Mouse (Mus musculus) midbrain, postnatal 0 days (tissue): ENCODE measurements around the gene A630023A22Rik. TPM values are rescaled to one million over a fixed set of nuclear protein-coding genes. Genes with fewer than 3 reads are reported as not detected.

Source experiments
- ATAC-seq: fragments of 200-750 bp; cut with Nextera tagmentation; 2 replicates; pipeline ENCODE4 v1.8.0; 2017; ENCODE audit warnings: moderate number of reproducible peaks, mild to moderate bottlenecking, moderate TSS enrichment, moderate library complexity; ENCODE audit not compliant: low FRiP score
- DNase-seq: peaks from one replicate; pipeline ENCODE4 v3.0.0-alpha.2; 2015; ENCODE audit warnings: low spot score
- H3K27ac ChIP-seq: fragments of 300-500 bp; sonication (generic); 2 replicates; pipeline ENCODE4 v1.5.1; 2014; ENCODE audit warnings: low read depth, mild to moderate bottlenecking, low read length, mixed read lengths
- H3K27me3 ChIP-seq: fragments of 300-500 bp; sonication (generic); 2 replicates; pipeline ENCODE4 v1.6.1; 2014; ENCODE audit warnings: low read length, control low read depth, mixed read lengths; ENCODE audit not compliant: insufficient read depth
- H3K36me3 ChIP-seq: fragments of 300-500 bp; sonication (generic); 2 replicates; pipeline ENCODE4 v1.6.1; 2014; ENCODE audit warnings: low read length, control low read depth, mixed read lengths; ENCODE audit not compliant: insufficient read depth
- H3K4me1 ChIP-seq: fragments of 300-500 bp; sonication (generic); 2 replicates; pipeline ENCODE4 v1.6.1; 2014; ENCODE audit warnings: mild to moderate bottlenecking, control low read depth, antibody characterized with exemption, low read length, mixed read lengths; ENCODE audit not compliant: insufficient read depth
- H3K4me2 ChIP-seq: fragments of 300-500 bp; sonication (generic); 2 replicates; pipeline ENCODE4 v1.6.1; 2014; ENCODE audit warnings: low read depth, mild to moderate bottlenecking, low read length, mixed read lengths; ENCODE audit not compliant: poor library complexity, severe bottlenecking
- H3K4me3 ChIP-seq: fragments of 300-500 bp; sonication (generic); 2 replicates; pipeline ENCODE4 v1.5.1; 2014; ENCODE audit warnings: low read depth, mild to moderate bottlenecking, low read length, moderate library complexity
- H3K9ac ChIP-seq: fragments of 300-500 bp; sonication (generic); replicated peaks from 2 replicates; pipeline ENCODE4 v1.6.1; 2014; ENCODE audit warnings: mild to moderate bottlenecking, low read length, moderate library complexity, mixed read lengths; ENCODE audit not compliant: poor library complexity, severe bottlenecking
- H3K9me3 ChIP-seq: fragments of 300-500 bp; sonication (generic); 2 replicates; pipeline ENCODE4 v1.6.1; 2016; ENCODE audit warnings: low read length, control low read depth
- CTCF ChIP-seq: IDR thresholded peaks from 2 replicates; pipeline ENCODE4 v1.5.1; 2016; ENCODE audit warnings: antibody characterized with exemption, mild to moderate bottlenecking
- WGBS: fragments of 180-500 bp; shearing (Covaris S2); extraction: QIAGEN DNeasy Blood & Tissue Kit; methylation state at CpG from one replicate; pipeline ENCODE4 v1.1.7; 2014; 5-methylcytosine and 5-hydroxymethylcytosine counted together
- polyA plus RNA-seq: library from polyadenylated mRNA; unstranded; fragments of >200 nt; fragmentation: Nextera tagmentation; extraction: Ambion mirVana; gene quantifications from 2 replicates; pipeline ENCODE4 v1.2.1, GENCODE M21; 2015
- total RNA-seq: library from RNA; depleted of rRNA; stranded (reverse); fragments of >200 nt; gene quantifications from 2 replicates; pipeline ENCODE4 v1.2.3, GENCODE M21; 2014

Gene A630023A22Rik
- total and polyA plus RNA-seq, 2 experiments from 2014 or later = not detected

DNA sequence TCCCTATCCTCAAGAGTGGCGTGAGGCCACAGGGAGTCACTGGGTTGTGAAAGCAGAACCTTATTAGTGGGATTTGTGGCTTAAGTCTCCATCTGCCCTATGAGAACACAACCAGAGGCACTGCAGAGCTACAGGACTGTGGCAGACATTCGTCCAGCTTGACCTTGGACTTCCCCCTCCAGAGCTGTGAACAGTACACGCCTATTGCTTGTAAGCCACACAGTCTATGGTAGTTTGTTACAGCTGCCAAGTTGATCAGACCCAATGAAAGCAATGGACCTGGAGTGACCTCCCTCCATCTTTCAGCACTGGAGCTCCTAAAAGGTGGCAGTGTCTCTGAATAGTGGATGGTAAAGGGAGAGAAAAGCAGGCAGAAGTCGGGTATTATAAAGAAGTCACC, 24.3 kb downstream of the A630023A22Rik start:
- Histone ChIP-seq H3K9me3 (no peaks in the 10 kb centered on the region), H3K4me2 (no peak overlapping the region), H3K4me3 (no peak overlapping the region), H3K9ac (no peak overlapping the region), H3K27me3 (no peaks in the 10 kb centered on the region), H3K36me3 (no peaks in the 10 kb centered on the region), H3K4me1 (0 out of 2 replicates have a peak, but pooled peaks cover 2% of the 10 kb centered on the region), H3K27ac (no peak overlapping the region)
- TF ChIP-seq CTCF = no peak
- DNase-seq (no peak), ATAC-seq (no peak)
- WGBS = 74% methylated on average over 4 of the region's 4 CpGs

DNA sequence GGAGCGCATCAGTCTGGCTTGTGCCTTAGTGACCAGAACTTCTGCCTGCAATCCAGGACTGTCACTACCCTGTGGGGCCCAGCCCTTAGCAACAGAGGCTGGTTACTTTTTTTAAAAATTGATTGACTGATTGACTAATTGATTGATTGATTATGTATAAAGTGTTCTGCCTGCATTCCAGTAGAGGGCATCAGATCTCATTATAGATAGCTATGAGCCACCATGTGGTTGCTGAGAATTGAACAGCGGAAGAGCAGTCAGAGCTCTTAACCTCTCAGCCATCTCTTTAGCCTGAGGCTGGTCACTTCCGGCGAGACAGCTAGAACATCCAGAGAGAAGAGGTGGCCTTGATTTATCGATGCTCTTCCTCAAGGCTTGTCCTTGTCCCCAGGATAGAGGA, 25.3 kb downstream of the A630023A22Rik start:
- H3K27me3 ChIP-seq = no peaks in the 10 kb centered on the region
- 66% methylated on average over 5 of the region's 5 CpGs for WGBS
- no peak overlapping the region for H3K27ac ChIP-seq
- H3K36me3 ChIP-seq = no peaks in the 10 kb centered on the region
- no peak for ATAC-seq
- peak; percentile 64 for TF ChIP-seq CTCF
- no peak overlapping the region for H3K4me2 ChIP-seq
- no peak overlapping the region for H3K9ac ChIP-seq
- DNase-seq = peak; percentile 12
- H3K9me3 ChIP-seq = no peaks in the 10 kb centered on the region
- H3K4me3 ChIP-seq = no peak overlapping the region
- H3K4me1 ChIP-seq = 0 out of 2 replicates have a peak, but pooled peaks cover 2% of the 10 kb centered on the region

DNA sequence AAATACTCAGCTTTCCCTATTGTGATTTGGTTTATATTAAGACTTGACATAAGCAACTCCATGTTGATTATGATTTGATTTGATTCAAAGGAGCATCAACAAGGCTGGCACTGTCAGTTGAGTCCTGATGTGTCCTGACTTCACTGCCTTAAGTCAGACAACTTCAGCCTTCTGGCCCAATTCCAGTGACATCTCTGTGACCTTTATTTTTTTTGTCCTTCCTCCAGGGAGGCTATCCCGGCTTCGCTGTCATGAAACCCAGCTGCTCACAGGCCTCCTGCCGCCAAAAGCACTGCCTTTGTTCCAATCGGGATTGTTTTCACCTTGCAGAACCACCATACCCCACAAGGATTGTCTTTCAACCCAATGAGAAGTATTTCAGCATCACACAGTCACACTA, 27.2 kb downstream of the A630023A22Rik start:
- no peak overlapping the region for H3K4me3 ChIP-seq
- H3K4me2 ChIP-seq = no peak overlapping the region
- 38% methylated on average over 4 of the region's 4 CpGs for WGBS
- H3K36me3 ChIP-seq = no peaks in the 10 kb centered on the region
- H3K27ac ChIP-seq = no peak overlapping the region
- DNase-seq = no peak
- no peaks in the 10 kb centered on the region for H3K9me3 ChIP-seq
- no peaks in the 10 kb centered on the region for H3K27me3 ChIP-seq
- TF ChIP-seq CTCF = no peak
- ATAC-seq = no peak
- no peak overlapping the region for H3K9ac ChIP-seq
- 0 out of 2 replicates have a peak, but pooled peaks cover 2% of the 10 kb centered on the region for H3K4me1 ChIP-seq

- no peak overlapping the region for H3K4me3 ChIP-seq
- H3K27ac ChIP-seq = no peak overlapping the region
- no peak overlapping the region for H3K9ac ChIP-seq
- 0 out of 2 replicates have a peak, but pooled peaks cover 2% of the 10 kb centered on the region for H3K4me1 ChIP-seq
- H3K27me3 ChIP-seq = no peaks in the 10 kb centered on the region
- no peak for DNase-seq
- no peak for ATAC-seq
- peak; percentile 32 for TF ChIP-seq CTCF
- H3K4me2 ChIP-seq = no peak overlapping the region
- no peaks in the 10 kb centered on the region for H3K36me3 ChIP-seq
- no peaks in the 10 kb centered on the region for H3K9me3 ChIP-seq
- WGBS = 75% methylated on average over 6 of the region's 6 CpGs
Measured at GRCm38 (mm10) chr14:34071665-34072064, 30.9 kb downstream of the A630023A22Rik start.

GRCm38 (mm10) chr14:34052516-34052915, 50.0 kb downstream of the A630023A22Rik start, which contains the start of gene Antxrl:
TSS of gene Antxrl (plus strand) at chr14:34052707.
- Histone ChIP-seq H3K9me3 (no peaks in the 10 kb centered on the region), H3K36me3 (no peaks in the 10 kb centered on the region), H3K4me2 (no peak within 1 kb of the TSS), H3K4me3 (no peak within 1 kb of the TSS), H3K9ac (no peak within 1 kb of the TSS), H3K27ac (no peak within 1 kb of the TSS), H3K27me3 (no peaks in the 10 kb centered on the region), H3K4me1 (no peaks in the 10 kb centered on the region)
- WGBS = 95% methylated on average over 6 of the region's 6 CpGs
- DNase-seq (no peak), ATAC-seq (no peak)
- TF ChIP-seq CTCF = no peak

DNA sequence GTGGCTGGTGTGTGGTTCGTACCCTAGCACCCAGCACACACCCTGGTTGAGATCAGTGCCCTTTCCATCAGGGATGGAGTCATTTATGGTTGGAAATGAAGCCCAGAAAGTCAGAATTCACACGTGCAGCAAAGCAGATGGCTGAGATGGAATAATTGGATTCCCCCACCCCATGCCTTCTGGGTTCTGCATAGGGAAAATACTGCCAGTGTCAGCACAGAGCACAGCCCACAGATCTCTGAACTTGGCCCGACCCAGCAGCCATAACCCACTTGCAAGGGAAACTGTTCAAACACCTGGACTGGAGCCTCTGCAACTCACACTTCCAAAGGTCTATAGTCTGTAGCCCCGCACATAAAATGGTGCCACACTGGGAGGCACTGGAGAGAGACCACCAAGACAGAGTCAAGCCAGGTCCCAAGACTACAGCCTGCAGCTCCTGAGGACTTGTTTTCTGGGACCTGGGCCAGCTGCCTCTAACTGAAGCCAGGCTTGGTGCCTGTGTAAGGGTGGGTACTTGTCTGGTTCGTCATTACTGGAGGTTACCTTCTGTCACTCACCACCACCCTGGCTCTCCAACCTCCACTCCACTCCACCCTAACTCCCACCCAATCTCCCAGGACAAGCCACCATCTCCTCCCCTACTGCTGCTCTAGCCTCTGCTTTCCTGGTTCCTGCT, 52.3 kb downstream of the A630023A22Rik start:
- no peak overlapping the region for H3K9ac ChIP-seq
- no peak for DNase-seq
- ATAC-seq = no peak; the same call in 1 of the 2 replicates
- H3K4me2 ChIP-seq = no peak overlapping the region
- no peaks in the 10 kb centered on the region for H3K36me3 ChIP-seq
- H3K27me3 ChIP-seq = no peaks in the 10 kb centered on the region
- WGBS = 70% methylated on average over 5 of the region's 5 CpGs
- no peak overlapping the region for H3K27ac ChIP-seq
- no peak for TF ChIP-seq CTCF
- H3K4me1 ChIP-seq = no peaks in the 10 kb centered on the region
- H3K9me3 ChIP-seq = no peaks in the 10 kb centered on the region
- no peak overlapping the region for H3K4me3 ChIP-seq
